10 mouse cellular contexts compared by ENCODE assay signal in the genomic region with DNA sequence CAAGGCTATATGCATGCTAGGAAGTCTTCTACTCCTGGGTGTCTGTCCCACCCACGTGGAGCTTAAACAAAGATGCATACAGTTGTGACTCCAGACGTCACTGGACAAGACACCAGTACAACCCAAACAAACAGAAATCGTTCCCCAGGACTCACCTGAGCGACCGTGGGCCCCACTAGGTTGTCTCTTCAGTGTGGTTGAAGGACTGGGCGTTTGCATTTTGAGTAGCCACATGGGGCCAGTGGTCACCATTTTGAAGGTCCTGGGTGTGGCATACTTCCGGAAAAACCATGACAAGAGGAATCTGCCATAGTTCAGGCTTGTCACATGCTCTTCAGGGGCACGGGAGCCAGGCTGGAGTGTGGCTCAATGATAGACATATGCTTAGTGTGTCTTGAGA. TPM values are rescaled to one million over a fixed set of nuclear protein-coding genes. Genes with fewer than 3 reads are reported as not detected.
DNase-seq lines count a peak whose midpoint lies in the region; ATAC-seq and TF ChIP-seq lines count a peak whose summit lies in the region.
"Had no signal": no experiment of that assay in that cellular context is flagged by ENCODE, and none has a peak within 500 bp of the region (broad histone marks: within the 10 kb centered on the region; RNA-seq: fewer than 3 reads in every experiment).

No protein-coding gene starts in this region.

- no peaks in the 10 kb centered on the region for H3K27me3 ChIP-seq in heart, embryonic 12.5 days (replicated peaks)
- no peaks in the 10 kb centered on the region for H3K27me3 ChIP-seq in MEL (ENCODE audit: control insufficient read depth in 1 of 2, insufficient read depth in 2 of 2, low read length in 2 of 2)
- H3K27me3 ChIP-seq in hindbrain, embryonic 14.5 days (ENCODE audit: control insufficient read depth, insufficient read depth, low read length), result no peaks in the 10 kb centered on the region
- no peaks in the 10 kb centered on the region for H3K27me3 ChIP-seq in midbrain, embryonic 11.5 days (ENCODE audit: control insufficient read depth, insufficient read depth, low read length)

- no peak for DNase-seq in heart, postnatal 14 days
- peak; percentile 36 for DNase-seq in MEL (ENCODE audit: low read depth, low spot score)
- no peak for DNase-seq in hindbrain, embryonic 14.5 days (ENCODE audit: low spot score)
- DNase-seq in midbrain, embryonic 11.5 days (ENCODE audit: low spot score, missing footprints), result no peak
- DNase-seq in ovary, postnatal 10 days (ENCODE audit: low spot score), result no peak
- DNase-seq in lung, postnatal 14 days, result no peak
- DNase-seq: thymus, postnatal 25 days had no signal

- TF ChIP-seq POLR2A in MEL (IDR thresholded peaks at IDR 0.05; ENCODE audit: control insufficient read depth in 1 of 2, insufficient read depth in 1 of 2, low read depth in 1 of 2, low read length in 2 of 2, poor library complexity in 1 of 2), result peak in 1 of 2 experiments; percentile 37; a peak in 1 of 4 replicates

- TF ChIP-seq RAD21 in MEL (IDR thresholded peaks at IDR 0.05; ENCODE audit: low read depth, low read length), result no peak

- peaks cover 54% of the 10 kb centered on the region for H3K4me1 ChIP-seq in heart, embryonic 12.5 days (replicated peaks)
- H3K4me1 ChIP-seq in MEL (ENCODE audit: control insufficient read depth in 1 of 2, insufficient read depth in 2 of 2, low read length in 2 of 2), result peaks cover 7 to 48% of the 10 kb centered on the region in 2 experiments
- peaks cover 13% of the 10 kb centered on the region for H3K4me1 ChIP-seq in hindbrain, embryonic 14.5 days (replicated peaks; ENCODE audit: control insufficient read depth, insufficient read depth, low read length)
- H3K4me1 ChIP-seq in midbrain, embryonic 11.5 days (ENCODE audit: control insufficient read depth, insufficient read depth, low read length), result peaks cover 14% of the 10 kb centered on the region

- TF ChIP-seq CTCF in MEL (IDR thresholded peaks at IDR 0.05 in 2 of 3, conservative IDR thresholded peaks at IDR 0.05 in 1 of 3; ENCODE audit: control insufficient read depth in 1 of 3, insufficient read depth in 1 of 3, low read depth in 2 of 3, low read length in 3 of 3, poor library complexity in 1 of 3, severe bottlenecking in 1 of 3), result no peak

- no peak overlapping the region for H3K27ac ChIP-seq in heart, embryonic 12.5 days (ENCODE audit: poor library complexity, severe bottlenecking)
- peak overlapping the region; percentile 5 for H3K27ac ChIP-seq in MEL (ENCODE audit: control insufficient read depth, low read depth, low read length)
- H3K27ac ChIP-seq in hindbrain, embryonic 14.5 days, result no peak overlapping the region
- no peak overlapping the region for H3K27ac ChIP-seq in midbrain, embryonic 11.5 days (ENCODE audit: low read depth, low read length)

- H3K4me3 ChIP-seq in heart, embryonic 12.5 days, result peak overlapping the region; percentile 97
- H3K4me3 ChIP-seq in MEL (ENCODE audit: control insufficient read depth in 1 of 2, insufficient read depth in 1 of 2, low read depth in 2 of 2, low read length in 2 of 2), result peak overlapping the region; percentile 74
- H3K4me3 ChIP-seq in hindbrain, embryonic 14.5 days (replicated peaks; ENCODE audit: low read length), result peak overlapping the region; percentile 92; the same call in 1 of the 2 replicates
- no peak overlapping the region for H3K4me3 ChIP-seq in midbrain, embryonic 11.5 days (ENCODE audit: low read depth, low read length)

- 83% methylated on average over 8 of the region's 8 CpGs for WGBS in heart, embryonic 12.5 days
- WGBS in hindbrain, embryonic 14.5 days, result 87% methylated on average over 8 of the region's 8 CpGs
- 84% methylated on average over 8 of the region's 8 CpGs for WGBS in midbrain, embryonic 11.5 days

- ATAC-seq in heart, embryonic 12.5 days (ENCODE audit: insufficient number of reproducible peaks, low FRiP score), result no peak
- no peak for ATAC-seq in hindbrain, embryonic 14.5 days (ENCODE audit: low FRiP score)
- ATAC-seq in midbrain, embryonic 11.5 days (ENCODE audit: low FRiP score), result no peak
- no peak for ATAC-seq in inflammation-experienced regulatory T-cells, adult 6 months
- ATAC-seq: CD4-positive, CD25-positive, alpha-beta regulatory T cell, adult 4 months had no signal

- H3K36me3 ChIP-seq in heart, embryonic 12.5 days, result peaks cover 36% of the 10 kb centered on the region
- H3K36me3 ChIP-seq in MEL (ENCODE audit: control insufficient read depth in 1 of 2, insufficient read depth in 2 of 2, low read length in 2 of 2), result peaks cover 4 to 30% of the 10 kb centered on the region in 2 experiments
- H3K36me3 ChIP-seq in hindbrain, embryonic 14.5 days (replicated peaks; ENCODE audit: control insufficient read depth, insufficient read depth), result peaks cover 30% of the 10 kb centered on the region
- H3K36me3 ChIP-seq in midbrain, embryonic 11.5 days (ENCODE audit: control insufficient read depth, insufficient read depth, low read length), result peaks cover 19% of the 10 kb centered on the region

- intact Hi-C loops in heart, postnatal 14 days (cut with DNase I), result no loop called here

- no peaks in the 10 kb centered on the region for H3K9me3 ChIP-seq in heart, embryonic 12.5 days (replicated peaks)
- no peaks in the 10 kb centered on the region for H3K9me3 ChIP-seq in MEL (replicated peaks; ENCODE audit: insufficient read depth, low read length)
- H3K9me3 ChIP-seq in hindbrain, embryonic 14.5 days (ENCODE audit: control insufficient read depth, low read length), result no peaks in the 10 kb centered on the region
- no peaks in the 10 kb centered on the region for H3K9me3 ChIP-seq in midbrain, embryonic 11.5 days (ENCODE audit: control insufficient read depth, low read length)

- H3K4me2 ChIP-seq in heart, embryonic 12.5 days, result peak overlapping the region; percentile 98
- H3K4me2 ChIP-seq in hindbrain, embryonic 14.5 days (replicated peaks), result peak overlapping the region; percentile 94
- no peak overlapping the region; the same call in 1 of the 2 replicates for H3K4me2 ChIP-seq in midbrain, embryonic 11.5 days

- no peak for TF ChIP-seq EP300 in MEL (IDR thresholded peaks at IDR 0.05; ENCODE audit: low read depth in 1 of 2, low read length in 2 of 2)

- H3K9ac ChIP-seq in heart, embryonic 12.5 days, result peak overlapping the region; percentile 96
- peak overlapping the region; percentile 88 for H3K9ac ChIP-seq in MEL (ENCODE audit: control insufficient read depth, low read depth, low read length, poor library complexity, severe bottlenecking)
- peak overlapping the region; percentile 96; the same call in 1 of the 2 replicates for H3K9ac ChIP-seq in hindbrain, embryonic 14.5 days
- H3K9ac ChIP-seq in midbrain, embryonic 11.5 days (ENCODE audit: low read length), result peak overlapping the region; percentile 81; the same call in 1 of the 2 replicates

- peaks cover 30% of the 10 kb centered on the region for H3K79me2 ChIP-seq in MEL (ENCODE audit: control insufficient read depth, insufficient read depth, low read length, poor library complexity)

TF ChIP-seq in MEL, 35 proteins besides CTCF, POLR2A, EP300 and RAD21:
- TF ChIP-seq HCFC1 (IDR thresholded peaks at IDR 0.05; ENCODE audit: low read depth, low read length) (0 out of 2 replicates have a peak, but pooled peaks have one; percentile 2), MXI1 (IDR thresholded peaks at IDR 0.05; ENCODE audit: low read depth, low read length) (peak; percentile 42; the same call in 1 of the 2 replicates), USF2 (IDR thresholded peaks at IDR 0.05; ENCODE audit: borderline replicate concordance in 1 of 2, insufficient read depth in 1 of 2, low read depth in 1 of 2, low read length in 2 of 2) (no peak), GABPA (IDR thresholded peaks at IDR 0.05; ENCODE audit: low read depth, low read length) (no peak), POLR2AphosphoS2 (IDR thresholded peaks at IDR 0.05; ENCODE audit: low read length) (0 out of 2 replicates have a peak, but pooled peaks have one; percentile 22), SMC3 (IDR thresholded peaks at IDR 0.05; ENCODE audit: low read depth, low read length) (no peak), MYC (IDR thresholded peaks at IDR 0.05; ENCODE audit: low read depth, low read length) (0 out of 2 replicates have a peak, but pooled peaks have one; percentile 27), MAX (IDR thresholded peaks at IDR 0.05; ENCODE audit: low read length) (0 out of 2 replicates have a peak, but pooled peaks have one; percentile 32), ELF1 (IDR thresholded peaks at IDR 0.05; ENCODE audit: low read depth, low read length) (no peak)

RNA-seq across cellular contexts. Expression of a gene that starts 37.1 kb away (rescaled TPM):
- polyA plus RNA-seq in heart, embryonic 12.5 days (2016; fragmentation: Nextera tagmentation; extraction: Ambion mirVana), result 53.4 and 56.6 TPM in 2 replicates
- 10 to 100 TPM; 89.1 to 92.0 TPM for total RNA-seq in heart, postnatal 14 days (2021)
- total RNA-seq in MEL (2012; rRNA removed), result 42.0 and 44.6 TPM in 2 replicates
- 10 to 100 TPM in 1 of 2 experiments, not detected in 1; 55.9 TPM for polyA plus RNA-seq in MEL (2012; ENCODE audit: insufficient read depth in 1 of 2, insufficient read length in 2 of 2, low read depth in 1 of 2, low replicate concordance in 2 of 2, missing spikeins in 1 of 2)
- polyA plus RNA-seq in hindbrain, embryonic 14.5 days (2014; fragmentation: Nextera tagmentation; extraction: Ambion mirVana), result 41.2 and 41.9 TPM in 2 replicates
- polyA plus RNA-seq in midbrain, embryonic 11.5 days (2014; fragmentation: Nextera tagmentation; extraction: Ambion mirVana), result 32.4 and 36.7 TPM in 2 replicates
- polyA plus RNA-seq in inflammation-experienced regulatory T-cells, adult 6 months (2017; shearing (Covaris generic)), result 10 to 100 TPM; 20.1 to 25.6 (median 21.9) TPM
